Mouse (Mus musculus): ENCODE results near the gene Olfr1249. TPM values are rescaled to one million over a fixed set of nuclear protein-coding genes. Genes with fewer than 3 reads are reported as not detected.
"Not testable (repeated sequence)": the region's sequence is repeated elsewhere in the genome, so short reads cannot be mapped to it uniquely, and the experiment has no call there.

Olfr1249 gene
- not detected in 2 replicates for polyA plus RNA-seq (2015; fragmentation: Nextera tagmentation; extraction: Ambion mirVana)

DNA sequence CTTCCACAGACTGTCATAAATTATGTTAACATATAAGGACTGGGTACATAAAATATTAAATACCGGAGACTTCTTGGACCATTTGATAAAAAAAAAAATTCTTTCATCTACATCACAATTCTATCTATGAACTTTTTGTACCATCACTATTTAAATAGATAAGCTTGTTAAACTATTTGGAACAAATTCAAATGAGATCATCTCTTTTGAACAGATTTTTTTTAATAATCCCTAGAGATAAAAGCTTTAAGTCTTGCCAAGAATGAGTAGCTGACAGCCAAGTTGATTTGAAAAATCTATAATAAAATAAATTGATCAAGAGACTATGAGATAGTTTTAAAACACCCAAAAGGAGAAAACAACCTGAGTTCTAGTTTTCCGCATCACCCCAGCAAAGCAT lies at the start of gene Olfr1249:
Gene Olfr1249 (minus strand): TSS at position 101 of the 400 bp plus-strand sequence.
- no peaks in the 10 kb centered on the region for H3K27me3 ChIP-seq (replicated peaks)
- no peak within 1 kb of the TSS for H3K4me2 ChIP-seq
- ATAC-seq (replicated peaks): no peak
- H3K36me3 ChIP-seq (replicated peaks): no peaks in the 10 kb centered on the region
- no peak within 1 kb of the TSS for H3K9ac ChIP-seq
- no peaks in the 10 kb centered on the region for H3K4me1 ChIP-seq
- no peaks in the 10 kb centered on the region for H3K9me3 ChIP-seq
- H3K27ac ChIP-seq: no peak within 1 kb of the TSS
- H3K4me3 ChIP-seq: no peak within 1 kb of the TSS
- WGBS: 95% methylated on average over 2 of the region's 2 CpGs

GRCm38 (mm10) chr2:89671836-89672235 lies 37.1 kb upstream of the Olfr1249 start, which contains the start of gene Olfr1251:
Olfr1251 (minus strand) TSS chr2:89671936.
- Histone ChIP-seq H3K4me3 (no peak within 1 kb of the TSS), H3K9ac (no peak within 1 kb of the TSS), H3K36me3 (replicated peaks) (no peaks in the 10 kb centered on the region), H3K9me3 (no peaks in the 10 kb centered on the region), H3K4me2 (no peak within 1 kb of the TSS), H3K27me3 (replicated peaks) (no peaks in the 10 kb centered on the region), H3K4me1 (no peaks in the 10 kb centered on the region), H3K27ac (no peak within 1 kb of the TSS)
- no peak for ATAC-seq (replicated peaks)

GRCm38 (mm10) chr2:89661367-89661766 lies 26.6 kb upstream of the Olfr1249 start, which contains the start of gene Olfr1250:
Olfr1250 (minus strand) TSS chr2:89661467.
- no peaks in the 10 kb centered on the region for H3K27me3 ChIP-seq (replicated peaks)
- H3K4me2 ChIP-seq: no peak within 1 kb of the TSS
- no peaks in the 10 kb centered on the region for H3K9me3 ChIP-seq
- no peak within 1 kb of the TSS for H3K4me3 ChIP-seq
- no peak within 1 kb of the TSS for H3K27ac ChIP-seq
- H3K9ac ChIP-seq: no peak within 1 kb of the TSS
- H3K4me1 ChIP-seq: no peaks in the 10 kb centered on the region
- ATAC-seq (replicated peaks): no peak
- H3K36me3 ChIP-seq (replicated peaks): no peaks in the 10 kb centered on the region

GRCm38 (mm10) chr2:89618145-89618544 lies 16.6 kb downstream of the Olfr1249 start, which contains the start of gene Olfr1248:
Olfr1248 (minus strand) TSS chr2:89618245.
- H3K9ac ChIP-seq; H3K9me3 ChIP-seq; H3K36me3 ChIP-seq (replicated peaks); H3K27me3 ChIP-seq (replicated peaks); H3K4me1 ChIP-seq; H3K4me2 ChIP-seq; H3K27ac ChIP-seq; H3K4me3 ChIP-seq; ATAC-seq (replicated peaks): not testable (repeated sequence)
- WGBS: 90% methylated on average over 1 of the region's 1 CpGs

GRCm38 (mm10) chr2:89614030-89614429 lies 20.8 kb downstream of the Olfr1249 start, which contains the start of gene Olfr1247:
Olfr1247 (minus strand) TSS chr2:89614130.
- Histone ChIP-seq H3K27me3 (replicated peaks) (no peaks in the 10 kb centered on the region), H3K4me1 (no peaks in the 10 kb centered on the region), H3K36me3 (replicated peaks) (no peaks in the 10 kb centered on the region), H3K4me2 (no peak within 1 kb of the TSS), H3K9me3 (no peaks in the 10 kb centered on the region), H3K4me3 (no peak within 1 kb of the TSS), H3K27ac (no peak within 1 kb of the TSS), H3K9ac (no peak within 1 kb of the TSS)
- ATAC-seq (replicated peaks): no peak
- 92% methylated on average over 2 of the region's 2 CpGs for whole genome bisulfite sequencing

GRCm38 (mm10) chr2:89593057-89593456 lies 41.7 kb downstream of the Olfr1249 start, which contains the start of gene Olfr1246:
Olfr1246 (minus strand) TSS chr2:89593157.
- Histone ChIP-seq H3K4me3 (no peak within 1 kb of the TSS), H3K4me1 (no peaks in the 10 kb centered on the region), H3K27ac (no peak within 1 kb of the TSS), H3K9me3 (no peaks in the 10 kb centered on the region), H3K9ac (no peak within 1 kb of the TSS), H3K27me3 (replicated peaks) (no peaks in the 10 kb centered on the region), H3K36me3 (replicated peaks) (no peaks in the 10 kb centered on the region), H3K4me2 (no peak within 1 kb of the TSS)
- no peak for ATAC-seq (replicated peaks)
- 83% methylated on average over 2 of the region's 2 CpGs for WGBS

Other genes with a start within 250 kb of the Olfr1249 start
- not detected in 2 replicates for gene Olfr1238, start 225.3 kb downstream of the Olfr1249 start, polyA plus RNA-seq (2015; fragmentation: Nextera tagmentation; extraction: Ambion mirVana)
- not detected in 2 replicates for gene Olfr1239, start 214.6 kb downstream of the Olfr1249 start, polyA plus RNA-seq (2015; fragmentation: Nextera tagmentation; extraction: Ambion mirVana)
- gene Olfr1240, start 192.0 kb downstream of the Olfr1249 start, polyA plus RNA-seq (2015; fragmentation: Nextera tagmentation; extraction: Ambion mirVana): not detected in 2 replicates
- not detected in 2 replicates for gene Olfr1241, start 147.9 kb downstream of the Olfr1249 start, polyA plus RNA-seq (2015; fragmentation: Nextera tagmentation; extraction: Ambion mirVana)
- gene Olfr1242, start 136.6 kb downstream of the Olfr1249 start, polyA plus RNA-seq (2015; fragmentation: Nextera tagmentation; extraction: Ambion mirVana): not detected in 2 replicates
- gene Olfr1243, start 103.5 kb downstream of the Olfr1249 start, polyA plus RNA-seq (2015; fragmentation: Nextera tagmentation; extraction: Ambion mirVana): not detected in 2 replicates
- not detected in 2 replicates for gene Olfr1245, start 56.5 kb downstream of the Olfr1249 start, polyA plus RNA-seq (2015; fragmentation: Nextera tagmentation; extraction: Ambion mirVana)
- gene Olfr1246, start 41.8 kb downstream of the Olfr1249 start, polyA plus RNA-seq (2015; fragmentation: Nextera tagmentation; extraction: Ambion mirVana): not detected in 2 replicates
- gene Olfr1247, start 20.9 kb downstream of the Olfr1249 start, polyA plus RNA-seq (2015; fragmentation: Nextera tagmentation; extraction: Ambion mirVana): not detected in 2 replicates
- not detected in 2 replicates for gene Olfr1248, start 16.7 kb downstream of the Olfr1249 start, polyA plus RNA-seq (2015; fragmentation: Nextera tagmentation; extraction: Ambion mirVana)
- gene Olfr1250, start 26.5 kb upstream of the Olfr1249 start, polyA plus RNA-seq (2015; fragmentation: Nextera tagmentation; extraction: Ambion mirVana): not detected in 2 replicates
- gene Olfr1251, start 37.0 kb upstream of the Olfr1249 start, polyA plus RNA-seq (2015; fragmentation: Nextera tagmentation; extraction: Ambion mirVana): not detected in 2 replicates
- gene Olfr1252, start 90.0 kb upstream of the Olfr1249 start, polyA plus RNA-seq (2015; fragmentation: Nextera tagmentation; extraction: Ambion mirVana): not detected in 2 replicates
- not detected in 2 replicates for gene Olfr1253, start 122.1 kb upstream of the Olfr1249 start, polyA plus RNA-seq (2015; fragmentation: Nextera tagmentation; extraction: Ambion mirVana)
- gene Olfr1254, start 158.6 kb upstream of the Olfr1249 start, polyA plus RNA-seq (2015; fragmentation: Nextera tagmentation; extraction: Ambion mirVana): not detected in 2 replicates
- gene Olfr1255, start 177.1 kb upstream of the Olfr1249 start, polyA plus RNA-seq (2015; fragmentation: Nextera tagmentation; extraction: Ambion mirVana): not detected in 2 replicates
- gene Olfr1256, start 206.6 kb upstream of the Olfr1249 start, polyA plus RNA-seq (2015; fragmentation: Nextera tagmentation; extraction: Ambion mirVana): not detected in 2 replicates
- not detected in 2 replicates for gene Olfr48, start 213.2 kb upstream of the Olfr1249 start, polyA plus RNA-seq (2015; fragmentation: Nextera tagmentation; extraction: Ambion mirVana)
- not detected in 2 replicates for gene Olfr1257, start 243.5 kb upstream of the Olfr1249 start, polyA plus RNA-seq (2015; fragmentation: Nextera tagmentation; extraction: Ambion mirVana)